Mouse (Mus musculus) embryonic fibroblast, embryonic 13.5 days (primary cell): Measurements from ENCODE around the gene Rcan2.

Source experiments
- CTCF ChIP-seq: IDR thresholded peaks from 2 replicates; pipeline ENCODE4 v1.5.1; 2011; ENCODE audit warnings: mild to moderate bottlenecking, control low read depth, low read length, moderate library complexity, borderline replicate concordance; ENCODE audit not compliant: insufficient read depth
- POLR2A ChIP-seq: IDR thresholded peaks from 2 replicates; pipeline ENCODE4 v1.6.1; 2011; ENCODE audit warnings: low read depth, mild to moderate bottlenecking, control low read depth, low read length, moderate library complexity

DNA sequence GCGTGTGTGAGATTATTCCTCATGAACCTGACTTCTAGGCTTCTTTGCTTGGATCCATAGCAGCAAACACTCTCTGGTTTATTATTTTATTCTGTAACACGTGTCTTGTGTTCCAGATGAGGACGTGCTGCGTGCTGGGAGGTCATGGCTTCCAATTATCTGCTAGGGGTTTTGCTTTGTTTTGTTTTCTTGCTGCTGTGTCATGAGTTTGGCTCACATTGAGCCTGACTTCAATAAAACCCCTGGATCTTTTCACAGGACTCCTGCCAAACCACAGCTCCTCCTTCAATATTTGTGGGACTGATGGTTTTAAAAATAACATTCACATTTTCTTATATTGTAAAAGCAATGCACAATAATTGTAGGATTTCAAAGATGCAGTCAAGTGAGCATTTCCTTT, 16.6 kb upstream of the Rcan2 start:
- TF ChIP-seq CTCF (no peak), POLR2A (no peak)
